Mouse (Mus musculus) pancreas, adult 10 weeks (tissue): ENCODE results near the gene Sema4a. TPM values are rescaled to one million over a fixed set of nuclear protein-coding genes. Genes with fewer than 3 reads are reported as not detected.

Source experiments
- polyA plus RNA-seq: library from polyadenylated mRNA; stranded (reverse); fragments of 350-450 nt; fragmentation: Illumina TruSeq; extraction: RNeasy Lipid Tissue Mini Kit (QIAGEN cat#74804); gene quantifications from one replicate; pipeline ENCODE4 v1.2.3, GENCODE M21; 2015; ENCODE audit warnings: low read depth, low replicate concordance; ENCODE audit not compliant: insufficient read depth

Sema4a gene
- 8.8 TPM for polyA plus RNA-seq

DNA sequence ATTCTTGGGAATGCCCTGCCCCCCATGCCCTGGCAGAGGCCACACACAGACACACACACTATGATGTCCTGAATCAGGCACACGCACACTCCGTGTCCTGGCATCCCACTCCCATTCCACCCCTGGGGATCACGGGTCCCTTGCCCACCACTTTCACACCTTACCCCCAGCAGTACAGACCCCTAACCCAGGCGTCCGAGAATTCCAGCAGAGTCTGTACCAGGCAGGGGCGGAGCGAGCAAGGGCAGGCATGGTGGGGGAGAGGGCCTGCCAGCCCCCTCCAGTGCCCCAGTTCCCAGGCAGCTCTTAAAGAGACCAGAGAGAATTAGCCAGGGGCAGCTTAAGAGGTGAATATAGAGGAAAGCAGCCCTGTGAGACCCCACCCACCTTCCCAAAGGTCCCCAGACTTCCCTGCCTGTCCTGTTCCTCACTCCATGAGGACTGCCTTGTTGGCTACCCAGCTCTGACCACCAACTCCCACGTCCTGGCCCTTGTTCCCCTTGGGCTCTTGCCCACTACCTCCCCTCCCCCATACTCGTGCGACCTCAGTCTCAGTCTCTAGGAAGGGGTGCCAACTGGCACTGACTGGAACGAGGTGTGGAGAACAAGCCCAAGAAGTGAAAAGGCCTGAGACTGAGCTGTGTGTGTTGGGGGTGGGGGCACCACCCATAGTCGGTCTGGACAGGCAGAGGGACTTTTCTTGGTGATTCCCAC lies at the start of gene Sema4a:
Gene Sema4a, minus strand, starts transcription at position 200 of the 714 bp plus-strand sequence.

DNA sequence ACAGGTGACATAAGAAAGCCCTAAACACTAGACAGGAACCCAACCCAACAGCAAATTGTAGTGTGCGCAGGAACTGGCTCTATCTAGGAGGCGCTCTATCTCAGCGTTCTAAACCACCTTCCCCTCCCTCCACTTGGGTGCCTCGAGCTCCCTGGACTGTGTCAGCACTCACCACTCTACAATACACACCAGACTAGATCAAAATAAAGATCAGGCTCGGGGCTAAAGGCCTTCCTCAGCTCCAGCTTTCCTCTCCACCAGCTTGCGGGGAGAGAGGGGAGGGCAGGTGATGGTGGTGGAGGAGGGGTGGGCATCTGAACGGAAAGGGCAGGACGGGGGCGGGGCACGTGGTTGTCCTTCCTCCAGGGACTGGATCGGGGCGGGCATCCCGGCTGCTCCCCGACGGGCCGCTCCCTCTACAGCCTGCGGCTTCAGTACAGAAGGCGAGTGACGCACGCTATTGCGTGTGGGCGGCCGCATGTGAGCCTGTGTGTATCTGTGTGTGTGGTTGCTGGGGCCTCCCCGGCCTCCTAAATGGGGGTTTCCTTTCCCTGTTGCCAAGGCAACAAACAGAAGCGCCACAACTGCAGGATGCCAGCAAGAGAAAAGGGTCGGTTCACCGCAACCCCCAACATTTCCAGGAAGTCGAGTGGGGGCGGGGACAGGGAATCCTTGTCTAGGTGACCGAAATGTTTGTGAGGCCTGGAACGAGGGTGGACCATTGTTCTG lies 48.9 kb upstream of the Sema4a start, which contains the start of gene Lmna:
Gene Lmna, minus strand, starts transcription at position 265 of the 729 bp plus-strand sequence.

DNA sequence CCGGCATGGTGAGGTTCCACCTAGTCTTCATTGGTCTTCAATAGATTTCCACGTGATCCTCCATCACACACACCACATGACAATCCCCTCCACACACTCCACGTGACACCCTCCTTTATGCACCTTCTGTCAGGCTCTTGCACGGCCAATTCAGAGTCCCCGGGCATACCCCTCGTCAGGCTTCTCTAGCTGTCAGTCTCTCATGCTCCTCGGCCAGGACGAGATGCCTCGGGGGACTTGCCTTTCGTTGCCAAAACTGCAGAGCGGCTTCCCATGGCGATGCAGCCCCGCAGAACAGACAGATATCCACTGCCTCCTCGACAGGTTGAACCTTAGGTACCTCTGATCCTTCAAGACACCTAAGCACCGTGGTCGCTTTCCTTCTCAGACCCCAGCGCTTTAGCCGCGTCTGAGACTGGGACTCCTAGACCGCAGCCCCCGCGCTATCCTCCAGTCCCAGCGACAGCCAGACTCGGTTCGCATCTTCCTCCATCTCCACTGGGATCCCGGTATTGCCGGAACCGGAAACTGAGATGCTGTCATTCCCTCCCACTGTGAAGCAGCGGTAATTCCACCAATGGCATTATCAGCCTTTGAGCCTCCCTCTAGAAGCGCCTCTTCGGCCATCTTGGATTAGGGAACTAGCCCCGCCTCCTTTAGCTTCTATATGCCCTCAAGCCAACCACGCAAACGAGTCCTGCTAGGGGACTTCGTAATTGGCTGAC lies 36.2 kb downstream of the Sema4a start, which contains the start of gene Slc25a44:
Gene Slc25a44, minus strand, starts transcription at position 535 of the 725 bp plus-strand sequence.

DNA sequence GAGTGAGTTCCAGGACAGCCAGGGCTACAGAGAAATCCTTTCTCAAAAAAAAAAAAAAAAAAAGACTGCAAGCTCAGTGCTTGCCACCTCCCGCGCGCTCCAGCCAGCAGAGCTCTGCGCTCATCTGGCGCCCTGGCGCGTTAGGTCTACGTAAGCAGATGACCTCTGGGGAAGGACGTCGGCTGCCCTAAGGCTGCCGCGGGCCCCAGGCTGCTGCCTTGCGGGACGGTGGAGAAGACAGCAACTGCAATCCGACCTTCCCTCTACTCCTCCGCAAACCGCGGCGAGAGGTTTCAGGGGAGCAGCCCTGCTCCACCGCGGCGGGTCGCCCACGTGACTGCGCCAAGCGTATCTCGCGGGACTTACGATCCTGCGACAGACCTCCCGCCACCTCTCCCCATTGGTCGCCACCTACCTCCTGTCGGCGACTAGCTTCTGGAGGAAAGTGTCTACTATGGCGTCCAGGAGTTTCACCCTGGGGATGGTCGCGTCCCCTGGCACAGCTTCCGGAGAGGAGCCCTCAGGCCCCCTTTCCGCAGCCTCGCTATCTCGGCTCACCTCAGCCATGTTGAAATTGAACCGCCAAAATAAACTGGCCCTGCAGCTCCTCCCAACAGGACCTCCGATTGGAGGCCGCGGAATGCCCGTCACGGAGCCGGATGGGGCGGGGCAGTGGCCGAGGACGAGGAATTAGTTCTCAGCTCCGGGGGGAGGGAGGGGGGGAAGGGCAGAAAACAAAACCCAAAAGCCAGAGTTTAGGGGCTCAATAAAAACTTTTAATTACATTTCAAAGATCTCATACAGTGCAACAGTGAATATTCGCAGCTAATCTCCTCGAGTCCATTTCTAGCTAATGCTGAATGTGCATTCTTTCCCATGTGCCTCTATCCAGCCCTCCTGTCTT lies 51.0 kb downstream of the Sema4a start, which contains the start of gene Pmf1:
Gene Pmf1, minus strand, starts transcription at position 591 of the 904 bp plus-strand sequence.

Other genes starting within 250 kb of the Sema4a start
- not detected for gene Rhbg, start 206.5 kb downstream of the Sema4a start, polyA plus RNA-seq
- not detected for gene Gm38392, start 174.0 kb downstream of the Sema4a start, polyA plus RNA-seq
- gene Tsacc, start 164.2 kb downstream of the Sema4a start, polyA plus RNA-seq, result 6.5 TPM
- 53.2 TPM for gene Cct3, start 164.1 kb downstream of the Sema4a start, polyA plus RNA-seq
- 33.7 TPM for gene Glmp, start 136.2 kb downstream of the Sema4a start, polyA plus RNA-seq
- 0.63 TPM for gene Tmem79, start 125.0 kb downstream of the Sema4a start, polyA plus RNA-seq
- gene Smg5, start 124.9 kb downstream of the Sema4a start, polyA plus RNA-seq, result 19.8 TPM
- gene Paqr6, start 96.6 kb downstream of the Sema4a start, polyA plus RNA-seq, result 3.1 TPM
- gene Bglap3, start 88.4 kb downstream of the Sema4a start, polyA plus RNA-seq, result 24.3 TPM
- gene Bglap2, start 82.5 kb downstream of the Sema4a start, polyA plus RNA-seq, result not detected
- not detected for gene Bglap, start 76.7 kb downstream of the Sema4a start, polyA plus RNA-seq
- gene Pmf1, start 50.9 kb downstream of the Sema4a start, polyA plus RNA-seq, result 2.7 TPM
- gene Slc25a44, start 36.0 kb downstream of the Sema4a start, polyA plus RNA-seq, result 5.0 TPM
- gene Lmna, start 48.8 kb upstream of the Sema4a start, polyA plus RNA-seq, result 18.2 TPM
- 0.13 TPM for gene Mex3a, start 71.2 kb upstream of the Sema4a start, polyA plus RNA-seq
- gene Rab25, start 87.1 kb upstream of the Sema4a start, polyA plus RNA-seq, result 9.4 TPM
- 43.4 TPM for gene Lamtor2, start 91.9 kb upstream of the Sema4a start, polyA plus RNA-seq
- 17.2 TPM for gene Ubqln4, start 92.6 kb upstream of the Sema4a start, polyA plus RNA-seq
- gene Ssr2, start 114.7 kb upstream of the Sema4a start, polyA plus RNA-seq, result 80.4 TPM
- 23.6 TPM for gene Arhgef2, start 144.8 kb upstream of the Sema4a start, polyA plus RNA-seq
- gene Rxfp4, start 192.0 kb upstream of the Sema4a start, polyA plus RNA-seq, result not detected
- gene Khdc4, start 224.6 kb upstream of the Sema4a start, polyA plus RNA-seq, result 16.3 TPM